Mouse (Mus musculus) left cerebral cortex, adult 8-10 months (tissue): Measurements from ENCODE around the gene Zyg11b. TPM values are rescaled to one million over a fixed set of nuclear protein-coding genes. Genes with fewer than 3 reads are reported as not detected.

ENCODE experiments used
- DNase-seq, 2 experiments: peaks; one replicate each; pipeline ENCODE4 v3.0.0; 2022; ENCODE audit warnings: low spot score in 2 of 2
- total RNA-seq, 4 experiments: library from RNA; stranded (reverse); gene quantifications; 2 replicates each; pipeline ENCODE4 v1.2.4; 2022

Gene Zyg11b
- total RNA-seq, 4 experiments from 2014 or later: 84.5 to 105 (median 95.2) TPM

DNA sequence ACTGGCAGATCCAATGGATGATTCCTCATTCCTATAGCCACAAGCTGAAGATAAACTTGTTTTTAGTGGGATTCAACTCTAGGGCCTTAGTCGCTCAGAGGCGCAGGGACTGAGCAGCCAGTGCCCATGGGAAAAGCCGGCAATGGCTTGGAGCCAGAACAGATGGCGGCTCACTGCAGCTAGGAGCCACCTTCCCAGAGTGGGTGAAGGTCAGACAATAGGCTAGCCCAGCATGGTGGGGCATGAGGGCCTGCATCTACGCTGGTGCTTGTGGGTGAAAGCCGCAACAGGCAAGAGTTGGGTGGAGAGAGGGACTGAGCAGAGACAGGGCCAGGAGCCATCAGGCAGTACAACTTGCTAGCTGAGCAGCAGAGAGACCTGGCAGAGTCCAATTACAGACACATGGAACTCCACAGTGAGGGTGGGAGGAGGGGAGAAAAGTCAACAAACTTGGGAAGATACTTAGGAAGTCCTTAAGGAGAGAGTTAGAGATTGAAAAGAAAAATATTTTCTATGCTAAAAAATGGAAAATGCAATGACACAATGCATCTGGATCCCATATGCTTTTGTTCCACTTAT, 104.5 kb downstream of the Zyg11b start:
- no peak for DNase-seq

DNA sequence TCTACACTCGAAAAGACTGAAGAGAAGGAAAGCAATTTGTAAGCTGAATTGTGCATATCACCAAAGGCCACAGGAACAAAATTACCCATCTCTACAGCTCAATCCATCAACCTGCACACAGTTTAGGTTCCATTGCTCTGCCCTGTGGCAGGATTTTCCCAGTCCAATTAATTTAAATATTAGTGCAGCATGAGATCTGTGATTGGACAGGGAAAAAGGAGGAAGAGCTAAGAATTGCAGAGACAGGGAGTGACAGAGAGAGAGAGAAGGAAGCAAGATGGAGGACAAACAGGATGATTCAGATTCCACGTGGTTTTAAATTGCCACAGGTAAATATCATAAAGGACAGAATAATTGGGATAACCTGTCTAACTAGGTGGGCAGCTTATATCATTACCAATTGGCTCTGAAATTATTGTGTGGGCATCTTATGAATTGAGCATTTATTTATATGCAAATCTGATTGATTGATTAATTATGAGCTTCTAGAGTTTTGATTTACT, 108.0 kb downstream of the Zyg11b start:
- DNase-seq: no peak

DNA sequence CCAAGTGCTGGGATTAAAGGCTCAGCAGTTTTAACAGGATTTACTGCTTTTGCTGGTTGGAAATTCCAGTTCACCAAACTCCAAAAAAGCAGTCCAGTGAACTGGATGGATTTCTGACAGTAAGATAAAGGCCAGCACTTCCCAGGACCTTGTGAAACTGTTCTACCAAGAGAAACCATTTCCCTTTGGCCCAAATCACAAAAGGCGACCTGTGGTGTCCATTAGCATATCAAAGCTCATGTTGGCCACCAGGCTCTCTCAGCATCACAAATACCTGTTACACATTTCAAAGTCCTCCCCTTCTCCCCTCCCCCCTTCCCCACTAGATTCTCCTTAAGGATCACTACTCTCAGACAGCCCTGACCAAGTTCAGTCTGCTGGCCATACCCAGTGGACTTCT, 118.6 kb downstream of the Zyg11b start:
- DNase-seq: no peak

Other genes with a start within 250 kb of the Zyg11b start
- 1 to 10 TPM; 6.8 to 8.9 (median 7.4) TPM for gene Podn, start 204.7 kb downstream of the Zyg11b start, total RNA-seq
- 100 to 1,000 TPM; 114 to 126 (median 123) TPM for gene Scp2, start 156.1 kb downstream of the Zyg11b start, total RNA-seq
- gene Echdc2, start 135.7 kb downstream of the Zyg11b start, total RNA-seq: 10 to 100 TPM in 2 of 4 experiments, 1 to 10 TPM in 2; 8.6 to 14.8 (median 10.7) TPM
- not detected for gene Zyg11a, start 83.0 kb downstream of the Zyg11b start, total RNA-seq
- gene Coa7, start 27.0 kb upstream of the Zyg11b start, total RNA-seq: 10 to 100 TPM; 25.7 to 32.0 (median 29.2) TPM
- not detected for gene Shisal2a, start 82.3 kb upstream of the Zyg11b start, total RNA-seq
- 1 to 10 TPM; 3.7 to 5.1 (median 4.5) TPM for gene Gpx7, start 105.9 kb upstream of the Zyg11b start, total RNA-seq
- gene Tut4, start 158.3 kb upstream of the Zyg11b start, total RNA-seq: 10 to 100 TPM; 34.0 to 51.2 (median 38.2) TPM